Mouse (Mus musculus) adrenal gland, postnatal 14 days (tissue): ENCODE measurements around the gene H2-T22. TPM values are rescaled to one million over a fixed set of nuclear protein-coding genes. Genes with fewer than 3 reads are reported as not detected.
"Not testable (repeated sequence)": the region's sequence is repeated elsewhere in the genome, so short reads cannot be mapped to it uniquely, and the experiment has no call there.

Source experiments
- DNase-seq: peaks from one replicate; pipeline ENCODE4 v3.0.0; 2021; ENCODE audit warnings: mixed read lengths
- long read RNA-seq, 2 experiments: library from polyadenylated mRNA; stranded (forward); transcript quantifications; one replicate each; pipeline ENCODE4 v2.0.0; 2021
- total RNA-seq: library from RNA; stranded (reverse); gene quantifications from 2 replicates; pipeline ENCODE4 v1.2.3, GENCODE M21; 2021

Gene H2-T22
- 23.3 and 27.6 TPM in 2 replicates for total RNA-seq
- long read RNA-seq, experiment 1, transcript H2-T22-202 (10 exons, 1,694 nt), result major isoform, 7 of 26 reads
- long read RNA-seq, experiment 1, partial matches to known transcripts, result 8 of 26 reads
- long read RNA-seq, experiment 1, other reads (novel, unspliced or antisense), result 8 of 26 reads
- long read RNA-seq, experiment 2, transcript H2-T22-203 (9 exons, 1,761 nt), result major isoform, 6 of 16 reads
- long read RNA-seq, experiment 2, transcript H2-T22-202 (10 exons, 1,694 nt), result major isoform, 6 of 16 reads
- long read RNA-seq, experiment 2, partial matches to known transcripts, result 2 of 16 reads
- long read RNA-seq, experiment 2, other reads (novel, unspliced or antisense), result 2 of 16 reads

DNA sequence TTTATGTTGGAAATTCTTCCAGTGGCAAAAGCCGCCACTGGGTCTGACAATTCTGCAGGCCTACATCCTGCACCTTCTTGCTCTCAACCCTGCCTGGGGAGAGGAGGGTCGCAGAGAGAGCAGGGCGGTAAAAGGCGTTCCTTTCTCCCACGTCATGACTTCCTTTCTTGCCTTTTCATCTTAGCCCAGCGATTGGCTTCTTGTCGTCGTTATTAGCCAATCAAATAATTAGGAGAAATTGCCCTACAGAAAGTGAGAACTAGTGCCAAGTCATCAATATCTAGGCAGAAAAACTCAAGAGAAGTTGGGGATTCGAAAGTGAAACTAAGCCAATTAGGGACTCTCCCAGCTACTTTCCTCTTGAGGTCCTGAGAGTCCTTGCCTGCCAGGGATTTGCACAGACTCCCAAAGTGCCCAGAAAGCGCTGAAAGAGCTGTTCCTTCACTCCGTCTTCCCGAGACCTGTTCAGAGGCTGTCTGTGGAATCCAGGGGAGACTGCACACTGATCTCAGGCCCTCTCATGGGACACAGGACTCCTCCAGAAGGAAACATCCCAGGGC lies at the start of gene H2-T22, which contains the start of gene Gm6034:
Gene H2-T22 (minus strand): TSS at position 138 of the 560 bp plus-strand sequence.
Gene Gm6034 (plus strand): TSS at position 352 of the 560 bp plus-strand sequence.
- peak; percentile 77 for DNase-seq

DNA sequence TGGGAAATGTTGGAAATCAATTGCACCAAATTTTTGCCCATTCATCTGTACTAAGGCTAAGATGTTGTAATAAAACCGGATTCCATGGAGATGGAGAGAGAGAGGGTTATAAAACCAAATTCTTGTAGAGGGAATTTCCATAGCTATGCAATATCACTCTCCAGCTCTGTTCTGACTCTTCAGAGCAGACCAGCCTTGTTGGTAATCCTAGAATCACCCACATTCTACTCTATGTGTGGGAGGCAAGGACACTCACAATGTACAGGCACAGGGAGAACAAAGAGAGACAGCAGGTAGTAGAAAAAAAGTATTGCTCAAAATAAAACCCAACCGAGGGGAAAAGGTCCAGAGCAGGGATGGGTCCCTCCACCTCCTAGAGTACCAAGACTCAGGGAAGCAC lies 49.4 kb upstream of the H2-T22 start:
- DNase-seq, result not testable (repeated sequence)

DNA sequence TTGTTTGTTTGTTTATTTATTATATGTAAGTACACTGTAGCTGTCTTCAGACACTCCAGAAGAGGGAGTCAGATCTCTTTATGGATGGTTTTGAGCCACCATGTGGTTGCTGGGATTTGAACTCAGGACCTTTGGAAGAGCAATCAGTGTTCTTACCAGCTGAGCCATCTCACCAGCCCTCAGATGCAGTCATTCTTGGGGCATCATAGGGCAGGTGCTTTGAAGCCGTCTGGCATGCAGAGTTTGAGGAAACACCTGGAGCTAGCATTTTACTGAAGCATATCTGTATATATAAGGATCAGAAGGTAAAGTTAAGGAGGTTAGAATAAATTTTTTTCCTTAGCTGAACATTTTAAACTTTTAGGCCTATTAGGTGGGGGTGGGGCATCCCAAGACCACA lies 43.4 kb upstream of the H2-T22 start:
- not testable (repeated sequence) for DNase-seq

- DNase-seq, result peak; percentile 8
Observed at GRCm38 (mm10) chr17:36083870-36084451, 41.4 kb upstream of the H2-T22 start.

GRCm38 (mm10) chr17:36083266-36083869 lies 40.8 kb upstream of the H2-T22 start:
- peak; percentile 47 for DNase-seq

DNA sequence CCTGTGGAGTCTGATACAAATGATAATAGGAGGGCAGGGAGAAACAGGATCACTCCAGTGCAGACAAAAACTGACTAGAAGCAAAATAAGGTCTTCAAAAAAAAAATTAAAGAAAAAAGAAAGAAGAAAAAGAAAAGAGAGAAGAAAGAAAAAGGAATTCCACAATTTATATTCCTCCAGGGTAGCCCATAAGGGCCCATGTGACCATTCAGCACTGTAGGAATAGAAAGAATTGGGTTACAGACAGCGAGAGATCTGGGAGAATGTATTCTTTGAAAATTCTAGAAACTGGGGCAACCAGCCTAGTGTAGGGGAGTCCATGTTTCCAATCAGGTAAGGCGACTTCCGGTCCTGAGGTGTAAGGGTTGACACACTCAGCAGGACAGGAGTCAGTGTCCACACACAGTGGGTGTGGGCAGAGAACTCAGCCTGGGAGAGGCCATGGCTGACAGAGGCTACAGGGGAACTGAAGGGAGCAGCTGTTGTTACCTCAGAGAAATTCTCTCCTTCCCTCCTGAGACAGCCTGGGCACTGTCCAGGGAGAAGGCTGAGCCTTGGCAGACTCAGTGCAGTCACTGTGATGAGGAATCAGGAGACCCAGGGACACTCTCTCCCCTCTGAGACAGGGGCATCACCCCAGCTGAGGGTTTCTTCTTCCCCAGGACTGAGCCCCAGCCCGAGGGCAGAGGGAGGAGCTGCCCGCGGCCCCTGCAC lies 40.1 kb upstream of the H2-T22 start:
- peak; percentile 6 for DNase-seq

DNA sequence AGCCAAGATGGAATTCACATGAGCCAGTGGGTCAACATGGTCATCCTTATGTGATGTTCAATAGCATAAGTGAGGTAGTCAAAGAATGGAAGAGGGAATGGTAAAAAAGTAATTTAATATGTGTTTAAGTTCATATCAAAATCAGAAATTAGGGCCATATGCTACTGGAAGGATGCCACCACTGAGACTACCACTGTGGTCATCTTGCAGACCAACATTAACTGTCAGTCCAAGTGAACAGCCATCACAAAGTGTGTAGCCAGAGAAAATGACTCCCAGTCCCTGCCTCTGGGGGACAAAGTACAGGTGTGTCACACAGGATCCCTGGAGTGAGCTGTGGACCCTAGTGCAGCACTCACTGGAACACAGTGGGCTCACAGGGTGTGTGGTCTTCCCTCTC lies 39.4 kb upstream of the H2-T22 start:
- DNase-seq, result not testable (repeated sequence)

- DNase-seq, result peak; percentile 95
Observed at GRCm38 (mm10) chr17:36060829-36061228, 18.3 kb upstream of the H2-T22 start.

- not testable (repeated sequence) for DNase-seq
Observed at GRCm38 (mm10) chr17:36058362-36058761, 15.8 kb upstream of the H2-T22 start, which contains the start of gene Gm11127. Gene Gm11127 (minus strand): TSS chr17:36058371.

- DNase-seq, result not testable (repeated sequence)
Observed at GRCm38 (mm10) chr17:36057927-36058326, 15.4 kb upstream of the H2-T22 start.

DNA sequence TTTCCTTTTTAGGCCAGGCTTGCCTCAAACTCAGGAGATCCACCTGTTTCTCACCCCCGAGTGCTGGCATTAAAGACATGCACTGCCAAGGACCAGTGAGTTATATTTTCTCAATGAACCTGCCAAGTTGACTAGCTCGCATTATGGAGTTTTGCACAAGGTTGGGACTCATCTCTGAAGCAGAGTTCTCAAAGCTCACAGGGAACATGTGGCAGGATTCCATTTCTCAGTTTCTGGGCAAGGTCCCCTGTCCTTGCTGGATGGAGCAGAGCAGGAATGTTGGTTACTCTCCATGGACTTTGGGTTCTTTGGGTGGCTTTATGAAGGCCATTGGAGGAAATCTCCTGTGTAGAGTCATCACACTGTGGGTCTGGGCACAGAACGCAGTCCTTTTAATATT lies 739 bp upstream of the H2-T22 start:
- peak; percentile 17 for DNase-seq

- peak; percentile 49 for DNase-seq
Observed at GRCm38 (mm10) chr17:36042055-36042454, 492 bp downstream of the H2-T22 start.

DNA sequence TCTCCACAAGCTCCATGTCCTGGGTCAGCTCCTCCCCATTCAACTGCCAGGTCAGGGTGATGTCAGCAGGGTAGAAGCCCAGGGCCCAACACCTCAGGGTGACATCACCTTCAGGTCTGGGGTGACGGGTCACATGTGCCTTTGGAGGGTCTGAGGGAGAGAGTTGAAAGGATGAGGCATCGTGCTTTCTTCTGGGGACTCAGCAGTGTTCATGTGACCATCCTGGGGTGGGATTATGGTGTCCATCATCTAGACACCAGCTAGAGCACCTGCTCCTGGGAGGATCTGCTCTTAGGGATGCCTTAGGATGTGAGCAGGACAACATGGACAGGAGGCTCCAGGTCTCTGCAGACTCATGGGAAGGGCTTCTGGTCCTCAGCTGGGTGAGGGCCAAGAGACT lies 1.9 kb downstream of the H2-T22 start:
- DNase-seq, result not testable (repeated sequence)

GRCm38 (mm10) chr17:36036126-36036525 lies 6.4 kb downstream of the H2-T22 start:
- DNase-seq, result not testable (repeated sequence)

GRCm38 (mm10) chr17:36035010-36035638 lies 7.4 kb downstream of the H2-T22 start:
- DNase-seq, result peak; percentile 83

DNA sequence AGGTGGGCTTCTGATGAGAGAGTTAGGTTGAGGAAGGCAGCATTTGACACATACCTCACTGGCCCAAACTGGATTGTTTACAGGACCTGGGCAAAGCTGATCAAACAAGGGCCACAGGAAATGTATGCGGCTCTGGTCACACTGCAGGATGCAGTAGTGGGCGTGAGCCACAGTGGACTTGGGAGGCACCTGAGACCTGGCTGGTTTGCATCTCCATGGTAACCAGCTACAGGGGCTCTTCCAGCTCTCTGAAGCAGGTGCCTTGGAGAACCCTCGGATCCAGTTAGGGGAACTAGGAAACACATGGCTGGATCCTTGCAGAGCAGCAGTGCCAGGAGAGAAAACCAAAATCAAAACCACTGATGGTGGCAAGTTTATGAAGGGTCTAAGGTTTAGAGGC lies 8.0 kb downstream of the H2-T22 start:
- not testable (repeated sequence) for DNase-seq

DNA sequence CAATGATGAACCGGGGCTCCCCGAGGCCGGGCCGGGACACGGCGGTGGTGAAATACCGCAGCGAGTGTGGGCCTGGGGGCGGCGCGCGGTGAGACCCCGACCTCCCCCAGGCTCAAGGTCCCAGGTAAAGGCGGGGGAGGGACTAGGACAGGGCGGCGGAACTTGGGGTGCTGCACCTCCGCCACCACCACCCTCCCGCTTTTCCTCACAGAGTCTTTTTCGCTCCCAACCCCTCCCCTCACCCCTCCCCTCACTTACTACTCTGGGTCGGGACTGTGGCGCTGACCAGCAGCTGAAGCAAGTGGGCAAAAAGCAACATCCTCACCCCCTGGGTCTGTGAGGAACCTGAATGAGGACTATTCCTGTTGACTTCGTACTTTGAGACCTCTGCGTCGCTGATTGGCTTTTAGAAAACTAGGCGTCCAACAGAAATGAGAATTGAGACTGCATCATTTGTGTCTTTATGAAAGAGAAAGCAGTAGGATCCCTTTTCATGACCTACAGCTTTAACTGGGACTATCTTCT lies 10.1 kb downstream of the H2-T22 start, which contains the start of gene H2-T23:
Gene H2-T23 (minus strand): TSS at position 505 of the 525 bp plus-strand sequence.
- peak; percentile 73 for DNase-seq

- DNase-seq, result peak; percentile 49
Observed at GRCm38 (mm10) chr17:36031583-36032331, 10.8 kb downstream of the H2-T22 start.

DNA sequence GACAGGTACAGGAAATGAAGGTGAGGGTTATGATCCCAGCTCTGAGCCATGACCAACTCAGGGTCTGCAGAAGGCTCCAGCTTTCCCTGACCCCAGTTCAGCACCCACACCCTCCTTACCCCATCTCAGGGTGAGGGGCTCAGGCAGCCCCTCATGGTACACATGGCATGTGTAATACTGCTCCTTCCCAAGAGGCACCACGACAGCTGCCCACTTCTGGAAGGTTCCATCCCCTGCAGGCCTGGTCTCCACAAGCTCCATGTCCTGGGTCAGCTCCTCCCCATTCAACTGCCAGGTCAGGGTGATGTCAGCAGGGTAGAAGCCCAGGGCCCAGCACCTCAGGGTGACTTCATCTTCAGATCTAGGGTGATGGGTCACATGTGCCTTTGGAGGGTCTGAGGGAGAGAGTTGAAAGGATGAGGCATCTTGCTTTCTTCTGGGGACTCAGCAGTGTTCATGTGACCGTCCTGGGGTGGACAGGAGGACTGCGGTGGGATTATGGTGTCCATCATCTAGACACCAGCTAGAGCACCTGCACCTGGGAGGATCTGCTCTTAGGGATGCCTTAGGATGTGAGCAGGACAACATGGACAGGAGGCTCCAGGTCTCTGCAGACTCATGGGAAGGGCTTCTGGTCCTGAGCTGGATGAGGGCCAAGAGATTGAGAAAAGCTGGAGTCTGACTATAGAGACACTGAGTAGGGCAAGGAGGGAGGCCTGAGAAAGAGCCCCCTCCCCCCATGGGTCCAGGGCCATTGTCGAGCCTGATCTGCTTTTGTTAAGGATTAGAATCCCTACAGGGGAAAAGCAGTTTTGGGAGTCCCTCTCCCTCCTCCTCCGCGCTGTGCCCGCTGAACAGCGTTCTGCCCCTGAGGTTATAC lies 11.6 kb downstream of the H2-T22 start:
- DNase-seq, result not testable (repeated sequence)
